Mouse (Mus musculus): ENCODE measurements around the gene Zcwpw1.

- peak; percentile 61 for TF ChIP-seq CTCF (IDR thresholded peaks at IDR 0.05; ENCODE audit: low read depth)
- no peak for TF ChIP-seq EP300 (optimal IDR thresholded peaks at IDR 0.05)
These were observed 4.0 kb downstream of the Zcwpw1 start for GRCm38 (mm10) chr5:137791553-137791952.
